Mouse (Mus musculus): ENCODE data around the gene Hhat.

- TF ChIP-seq JUN (IDR thresholded peaks at IDR 0.05; ENCODE audit: insufficient read depth, low read depth, low read length) (no peak), NRF1 (IDR thresholded peaks at IDR 0.05; ENCODE audit: low read depth, low read length) (no peak), POLR2A (IDR thresholded peaks at IDR 0.05; ENCODE audit: low read depth, low read length) (no peak), CHD2 (IDR thresholded peaks at IDR 0.05; ENCODE audit: low read length) (no peak), EP300 (IDR thresholded peaks at IDR 0.05; ENCODE audit: low read length) (no peak)
Observed at GRCm38 (mm10) chr1:192476704-192477103, 294.3 kb downstream of the Hhat start.
